Mouse (Mus musculus) stomach, embryonic 14.5 days (tissue): Measurements from ENCODE around the gene Cdhr4. TPM values are rescaled to one million over a fixed set of nuclear protein-coding genes. Genes with fewer than 3 reads are reported as not detected.
"Not testable (repeated sequence)": the region's sequence is repeated elsewhere in the genome, so short reads cannot be mapped to it uniquely, and the experiment has no call there.

Experiments used
- ATAC-seq: fragments of 200-750 bp; cut with Nextera tagmentation; 2 replicates; pipeline ENCODE4 v1.8.0; 2017; ENCODE audit warnings: low read depth, moderate TSS enrichment; ENCODE audit not compliant: insufficient number of reproducible peaks, insufficient read depth, low FRiP score
- H3K27ac ChIP-seq: fragments of 300-500 bp; sonication (generic); 2 replicates; pipeline ENCODE4 v1.5.1; 2014; ENCODE audit warnings: mild to moderate bottlenecking, low read length, moderate library complexity, mixed read lengths
- H3K27me3 ChIP-seq: fragments of 300-500 bp; sonication (generic); 2 replicates; pipeline ENCODE4 v1.6.1; 2014; ENCODE audit warnings: low read length, control low read depth, mixed read lengths; ENCODE audit not compliant: control insufficient read depth, insufficient read depth
- H3K36me3 ChIP-seq: fragments of 300-500 bp; sonication (generic); 2 replicates; pipeline ENCODE4 v1.6.1; 2014; ENCODE audit warnings: mild to moderate bottlenecking, control low read depth, low read length, moderate library complexity, mixed read lengths; ENCODE audit not compliant: control insufficient read depth, insufficient read depth
- H3K4me1 ChIP-seq: fragments of 300-500 bp; sonication (generic); 2 replicates; pipeline ENCODE4 v1.6.1; 2014; ENCODE audit warnings: low read length, control low read depth, mixed read lengths; ENCODE audit not compliant: control insufficient read depth, insufficient read depth
- H3K4me2 ChIP-seq: fragments of 300-500 bp; sonication (generic); replicated peaks from 2 replicates; pipeline ENCODE4 v1.6.1; 2014; ENCODE audit warnings: low read depth, low read length, control low read depth
- H3K4me3 ChIP-seq: fragments of 300-500 bp; sonication (generic); 2 replicates; pipeline ENCODE4 v1.5.1; 2014; ENCODE audit warnings: low read depth, low read length, control low read depth
- H3K9ac ChIP-seq: fragments of 300-500 bp; sonication (generic); replicated peaks from 2 replicates; pipeline ENCODE4 v1.6.1; 2014; ENCODE audit warnings: low read depth, mild to moderate bottlenecking, control low read depth, low read length, moderate library complexity, mixed read lengths
- H3K9me3 ChIP-seq: fragments of 300-500 bp; sonication (generic); 2 replicates; pipeline ENCODE4 v1.6.1; 2016; ENCODE audit warnings: low read depth, low read length, control low read depth; ENCODE audit not compliant: control insufficient read depth
- WGBS: fragments of 180-500 bp; shearing (Covaris S2); extraction: QIAGEN DNeasy Blood & Tissue Kit; methylation state at CpG from one replicate; pipeline ENCODE4 v1.1.7; 2014; 5-methylcytosine and 5-hydroxymethylcytosine counted together
- polyA plus RNA-seq: library from polyadenylated mRNA; unstranded; fragments of >200 nt; fragmentation: Nextera tagmentation; extraction: Ambion mirVana; gene quantifications from 2 replicates; pipeline ENCODE4 v1.2.1, GENCODE M21; 2014

Cdhr4 gene
- polyA plus RNA-seq, 1 experiment from 2014 or later: 19.7 TPM

DNA sequence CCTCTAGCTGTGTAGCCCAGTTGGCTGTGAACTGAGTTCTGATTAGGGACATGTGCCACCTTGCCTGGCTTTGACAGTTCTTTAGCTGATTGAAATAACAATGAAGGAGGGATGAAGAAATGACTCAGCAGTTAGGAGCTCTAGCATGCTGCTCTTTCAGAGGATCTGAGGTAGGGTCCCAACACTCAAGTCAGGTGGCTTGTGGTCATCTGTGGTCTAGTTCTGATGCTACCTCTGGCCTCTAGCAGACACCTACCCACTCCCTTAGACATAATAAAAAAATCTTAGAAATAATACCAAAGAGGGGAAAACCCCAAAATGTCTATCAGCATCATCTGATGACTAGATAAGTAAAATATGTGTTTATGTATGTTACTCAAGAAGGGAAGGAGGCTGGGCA lies 18.1 kb downstream of the Cdhr4 start:
- H3K4me2 ChIP-seq: no peak overlapping the region
- ATAC-seq: no peak
- H3K27me3 ChIP-seq: no peaks in the 10 kb centered on the region
- no peaks in the 10 kb centered on the region for H3K36me3 ChIP-seq
- H3K27ac ChIP-seq: no peak overlapping the region
- no peak overlapping the region for H3K4me3 ChIP-seq
- no peak overlapping the region for H3K9ac ChIP-seq
- no peaks in the 10 kb centered on the region for H3K9me3 ChIP-seq
- no peaks in the 10 kb centered on the region; the same call in 1 of the 2 replicates for H3K4me1 ChIP-seq

GRCm38 (mm10) chr9:108013577-108013976 lies 21.3 kb downstream of the Cdhr4 start:
- WGBS: 100% methylated on average over 2 of the region's 2 CpGs
- H3K27me3 ChIP-seq, H3K27ac ChIP-seq, H3K4me1 ChIP-seq, ATAC-seq, H3K4me3 ChIP-seq, H3K9me3 ChIP-seq, H3K36me3 ChIP-seq, H3K9ac ChIP-seq, H3K4me2 ChIP-seq: not testable (repeated sequence)

DNA sequence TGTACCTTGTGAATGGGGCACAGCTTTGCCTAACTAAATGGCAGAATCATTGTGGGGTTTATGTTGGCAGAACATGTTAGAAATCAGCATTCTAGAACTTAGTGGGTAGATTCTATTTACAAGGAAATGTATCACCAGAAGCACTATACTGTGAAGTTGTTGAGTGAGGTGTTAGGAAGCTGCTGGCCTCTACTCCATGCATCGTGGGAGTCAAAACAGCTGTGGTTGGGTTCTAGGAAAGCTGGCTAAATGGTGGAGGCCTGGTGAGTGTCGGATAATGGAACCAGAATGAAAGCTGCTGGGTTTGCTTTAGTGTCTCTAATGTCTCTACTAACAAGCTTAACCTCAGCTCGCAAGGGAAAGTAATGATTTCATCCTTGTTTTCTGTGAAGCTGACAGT lies 24.8 kb downstream of the Cdhr4 start:
- H3K9me3 ChIP-seq: no peaks in the 10 kb centered on the region
- ATAC-seq: no peak
- no peak overlapping the region for H3K9ac ChIP-seq
- no peak overlapping the region for H3K4me3 ChIP-seq
- no peaks in the 10 kb centered on the region for H3K4me1 ChIP-seq
- no peak overlapping the region for H3K4me2 ChIP-seq
- WGBS: 77% methylated on average over 3 of the region's 3 CpGs
- no peaks in the 10 kb centered on the region for H3K27me3 ChIP-seq
- no peaks in the 10 kb centered on the region for H3K36me3 ChIP-seq
- H3K27ac ChIP-seq: no peak overlapping the region

GRCm38 (mm10) chr9:108020741-108021140 lies 28.4 kb downstream of the Cdhr4 start:
- H3K36me3 ChIP-seq: peaks cover 19% of the 10 kb centered on the region
- H3K9me3 ChIP-seq: no peaks in the 10 kb centered on the region
- no peaks in the 10 kb centered on the region for H3K27me3 ChIP-seq
- H3K27ac ChIP-seq: no peak overlapping the region
- H3K4me1 ChIP-seq: no peaks in the 10 kb centered on the region
- no peak overlapping the region for H3K9ac ChIP-seq
- no peak overlapping the region for H3K4me2 ChIP-seq
- 90% methylated on average over 1 of the region's 1 CpGs for WGBS
- no peak for ATAC-seq
- H3K4me3 ChIP-seq: no peak overlapping the region

DNA sequence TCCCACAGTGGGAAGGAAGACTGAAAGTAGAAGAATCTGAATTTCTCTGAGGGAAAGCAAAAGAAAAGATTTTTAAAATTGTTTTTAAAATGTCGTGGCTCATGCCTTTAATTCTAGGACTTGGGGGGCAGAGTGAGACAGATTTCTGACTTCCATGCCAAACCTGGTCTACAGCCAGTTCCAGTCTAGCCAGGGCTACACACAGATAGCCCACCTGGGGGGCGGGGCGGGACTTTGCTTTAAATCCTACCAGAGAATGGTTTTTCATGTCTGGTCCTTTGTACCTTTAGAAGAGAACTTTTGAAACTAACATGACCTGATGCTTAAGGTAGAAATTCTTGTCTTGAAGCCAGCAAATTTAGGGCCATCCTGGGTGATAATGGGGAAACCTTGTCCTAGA lies 30.9 kb downstream of the Cdhr4 start:
- H3K9ac ChIP-seq: no peak overlapping the region
- no peaks in the 10 kb centered on the region for H3K9me3 ChIP-seq
- no peaks in the 10 kb centered on the region for H3K4me1 ChIP-seq
- WGBS: 90% methylated on average over 3 of the region's 3 CpGs
- H3K27me3 ChIP-seq: no peaks in the 10 kb centered on the region
- no peak overlapping the region for H3K4me3 ChIP-seq
- no peak for ATAC-seq
- H3K36me3 ChIP-seq: peaks cover 34% of the 10 kb centered on the region
- no peak overlapping the region for H3K27ac ChIP-seq
- H3K4me2 ChIP-seq: no peak overlapping the region

- no peak overlapping the region for H3K4me2 ChIP-seq
- 87% methylated on average over 3 of the region's 3 CpGs for WGBS
- no peaks in the 10 kb centered on the region for H3K9me3 ChIP-seq
- no peak overlapping the region for H3K9ac ChIP-seq
- H3K4me1 ChIP-seq: no peaks in the 10 kb centered on the region
- no peak overlapping the region for H3K27ac ChIP-seq
- no peak overlapping the region for H3K4me3 ChIP-seq
- peaks cover 34% of the 10 kb centered on the region for H3K36me3 ChIP-seq
- ATAC-seq: no peak
- H3K27me3 ChIP-seq: no peaks in the 10 kb centered on the region
Observed at GRCm38 (mm10) chr9:108026584-108026983, 34.3 kb downstream of the Cdhr4 start.

DNA sequence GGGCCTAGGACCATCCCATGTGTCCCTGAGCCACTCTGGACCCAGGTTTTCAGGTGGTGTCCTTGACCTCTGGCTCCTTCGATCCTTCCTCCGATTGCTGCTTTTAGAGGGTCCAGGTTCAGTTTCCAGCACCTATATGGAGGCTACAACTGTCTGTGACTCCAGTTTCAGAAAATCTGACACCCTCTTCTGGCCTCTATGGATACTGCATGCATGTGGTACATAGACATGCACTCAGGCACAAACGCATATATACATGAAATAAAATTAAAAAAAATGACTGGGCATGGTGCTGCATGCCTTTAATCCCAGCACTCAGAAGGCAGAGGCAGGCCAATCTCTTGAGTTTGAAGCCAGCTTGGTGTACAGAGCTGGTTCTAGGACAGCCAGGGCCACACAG lies 35.6 kb downstream of the Cdhr4 start:
- ATAC-seq: no peak
- H3K27me3 ChIP-seq: no peaks in the 10 kb centered on the region
- no peak overlapping the region for H3K27ac ChIP-seq
- H3K9me3 ChIP-seq: no peaks in the 10 kb centered on the region
- H3K4me2 ChIP-seq: no peak overlapping the region
- H3K4me1 ChIP-seq: no peaks in the 10 kb centered on the region
- no peak overlapping the region for H3K4me3 ChIP-seq
- 95% methylated on average over 3 of the region's 3 CpGs for WGBS
- peaks cover 40% of the 10 kb centered on the region for H3K36me3 ChIP-seq
- H3K9ac ChIP-seq: no peak overlapping the region

- Histone ChIP-seq H3K27me3 (no peaks in the 10 kb centered on the region), H3K4me3 (no peak overlapping the region), H3K27ac (no peak overlapping the region), H3K9me3 (no peaks in the 10 kb centered on the region), H3K4me2 (no peak overlapping the region), H3K36me3 (peaks cover 32% of the 10 kb centered on the region), H3K9ac (no peak overlapping the region), H3K4me1 (no peaks in the 10 kb centered on the region)
- ATAC-seq: no peak
- 94% methylated on average over 5 of the region's 5 CpGs for WGBS
Observed at GRCm38 (mm10) chr9:108032126-108032525, 39.8 kb downstream of the Cdhr4 start.

DNA sequence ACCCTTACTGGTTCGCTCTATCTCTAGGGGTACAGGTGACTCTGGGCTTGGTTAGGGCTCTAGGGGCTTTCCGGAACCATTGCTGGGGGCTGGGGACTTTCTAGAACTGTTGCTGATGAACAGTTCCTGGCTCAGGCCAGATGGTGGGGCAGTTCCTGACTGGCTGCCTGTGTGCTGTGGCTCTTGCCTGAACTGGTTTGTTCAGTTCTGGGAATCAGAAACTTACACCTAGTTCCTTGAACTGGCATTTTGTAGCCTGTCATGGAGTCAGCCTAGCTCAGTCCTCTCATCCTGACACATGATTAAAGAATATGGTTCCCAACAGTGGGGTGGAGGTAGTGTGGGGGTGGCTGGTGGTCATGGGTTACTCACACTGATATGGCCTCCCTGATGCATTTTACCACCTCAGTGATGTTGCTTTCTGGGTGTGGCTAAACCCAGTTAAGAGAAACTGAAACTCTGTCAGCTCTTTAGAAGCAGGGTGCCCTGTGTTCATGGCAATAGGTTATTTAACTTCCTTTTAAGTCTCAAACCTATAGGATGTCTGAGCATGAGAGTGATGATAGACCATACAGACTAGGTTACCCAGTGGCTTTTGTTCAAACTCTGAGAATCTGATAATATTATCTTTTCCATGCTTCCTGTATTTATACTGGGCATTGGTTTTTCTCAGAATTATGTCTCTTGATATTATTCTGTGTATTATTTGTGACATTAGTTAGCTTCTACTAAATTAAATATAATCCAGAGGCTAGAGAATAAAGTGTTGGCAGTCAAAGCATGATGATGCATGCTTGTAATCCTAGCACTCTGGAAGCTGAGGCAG lies 43.2 kb downstream of the Cdhr4 start:
- H3K27ac ChIP-seq: no peak overlapping the region
- 95% methylated on average over 2 of the region's 2 CpGs for WGBS

More for the DNA sequence above, 43.2 kb downstream of the Cdhr4 start:
- Histone ChIP-seq H3K4me2 (no peak overlapping the region), H3K36me3 (peaks cover 41% of the 10 kb centered on the region), H3K4me3 (no peak overlapping the region), H3K9me3 (no peaks in the 10 kb centered on the region), H3K9ac (no peak overlapping the region), H3K27me3 (no peaks in the 10 kb centered on the region), H3K4me1 (no peaks in the 10 kb centered on the region)
- ATAC-seq: 0 out of 2 replicates have a peak, but pooled peaks have one; percentile 42
